Mouse (Mus musculus) midbrain, embryonic 15.5 days (tissue): ENCODE measurements around the gene Pcyt1a. TPM values are rescaled to one million over a fixed set of nuclear protein-coding genes. Genes with fewer than 3 reads are reported as not detected.
"Not testable (repeated sequence)": the region's sequence is repeated elsewhere in the genome, so short reads cannot be mapped to it uniquely, and the experiment has no call there.

Experiments
- ATAC-seq: fragments of 200-750 bp; cut with Nextera tagmentation; replicated peaks from 2 replicates; pipeline ENCODE4 v1.8.0; 2017; ENCODE audit warnings: moderate TSS enrichment
- H3K27ac ChIP-seq: fragments of 300-500 bp; sonication (generic); 2 replicates; pipeline ENCODE4 v1.5.1; 2015; ENCODE audit warnings: mild to moderate bottlenecking, inconsistent platforms
- H3K27me3 ChIP-seq: fragments of 300-500 bp; sonication (generic); replicated peaks from 2 replicates; pipeline ENCODE4 v1.6.1; 2015; ENCODE audit warnings: inconsistent platforms
- H3K36me3 ChIP-seq: fragments of 300-500 bp; sonication (generic); replicated peaks from 2 replicates; pipeline ENCODE4 v1.6.1; 2015; ENCODE audit warnings: inconsistent platforms
- H3K4me1 ChIP-seq: fragments of 300-500 bp; sonication (generic); 2 replicates; pipeline ENCODE4 v1.6.1; 2015; ENCODE audit warnings: inconsistent platforms
- H3K4me2 ChIP-seq: fragments of 300-500 bp; sonication (generic); 2 replicates; pipeline ENCODE4 v1.6.1; 2015; ENCODE audit warnings: inconsistent platforms, mild to moderate bottlenecking, moderate library complexity
- H3K4me3 ChIP-seq: fragments of 300-500 bp; sonication (generic); 2 replicates; pipeline ENCODE4 v1.5.1; 2015; ENCODE audit warnings: mild to moderate bottlenecking, inconsistent platforms
- H3K9ac ChIP-seq: fragments of 300-500 bp; sonication (generic); 2 replicates; pipeline ENCODE4 v1.6.1; 2015; ENCODE audit warnings: mild to moderate bottlenecking, inconsistent platforms
- H3K9me3 ChIP-seq: fragments of 300-500 bp; sonication (generic); 2 replicates; pipeline ENCODE4 v1.6.1; 2016; ENCODE audit warnings: inconsistent platforms
- WGBS: fragments of 180-500 bp; shearing (Covaris S2); methylation state at CpG from one replicate; pipeline ENCODE4 v1.1.7; 2015; ENCODE audit warnings: mixed read lengths; 5-methylcytosine and 5-hydroxymethylcytosine counted together
- polyA plus RNA-seq: library from polyadenylated mRNA; unstranded; fragments of >200 nt; fragmentation: Nextera tagmentation; extraction: Ambion mirVana; gene quantifications from 2 replicates; pipeline ENCODE4 v1.2.1, GENCODE M21; 2015

Gene Pcyt1a
- polyA plus RNA-seq, 1 experiment from 2014 or later: 55.1 TPM

- Histone ChIP-seq H3K9ac (no peak overlapping the region), H3K9me3 (no peaks in the 10 kb centered on the region), H3K36me3 (no peaks in the 10 kb centered on the region), H3K4me1 (peaks cover 10% of the 10 kb centered on the region), H3K27ac (no peak overlapping the region), H3K27me3 (no peaks in the 10 kb centered on the region), H3K4me2 (no peak overlapping the region), H3K4me3 (no peak overlapping the region)
- 76% methylated on average over 1 of the region's 1 CpGs for WGBS
- no peak for ATAC-seq
Measured at GRCm38 (mm10) chr16:32436657-32437056, 5.9 kb downstream of the Pcyt1a start.

- ATAC-seq: no peak
- Histone ChIP-seq H3K27ac (no peak overlapping the region), H3K36me3 (no peaks in the 10 kb centered on the region), H3K4me2 (no peak overlapping the region), H3K4me1 (peaks cover 4% of the 10 kb centered on the region; the same call in 1 of the 2 replicates), H3K9ac (no peak overlapping the region), H3K4me3 (no peak overlapping the region), H3K27me3 (no peaks in the 10 kb centered on the region), H3K9me3 (no peaks in the 10 kb centered on the region)
- WGBS: 97% methylated on average over 1 of the region's 1 CpGs
Measured at GRCm38 (mm10) chr16:32437266-32437665, 6.5 kb downstream of the Pcyt1a start.

GRCm38 (mm10) chr16:32441432-32441831 is 10.7 kb downstream of the Pcyt1a start:
- Histone ChIP-seq H3K4me1 (no peaks in the 10 kb centered on the region), H3K27me3 (no peaks in the 10 kb centered on the region), H3K9ac (no peak overlapping the region), H3K9me3 (no peaks in the 10 kb centered on the region), H3K27ac (no peak overlapping the region), H3K36me3 (no peaks in the 10 kb centered on the region), H3K4me3 (no peak overlapping the region), H3K4me2 (no peak overlapping the region)
- no peak for ATAC-seq
- WGBS: 87% methylated on average over 3 of the region's 3 CpGs

DNA sequence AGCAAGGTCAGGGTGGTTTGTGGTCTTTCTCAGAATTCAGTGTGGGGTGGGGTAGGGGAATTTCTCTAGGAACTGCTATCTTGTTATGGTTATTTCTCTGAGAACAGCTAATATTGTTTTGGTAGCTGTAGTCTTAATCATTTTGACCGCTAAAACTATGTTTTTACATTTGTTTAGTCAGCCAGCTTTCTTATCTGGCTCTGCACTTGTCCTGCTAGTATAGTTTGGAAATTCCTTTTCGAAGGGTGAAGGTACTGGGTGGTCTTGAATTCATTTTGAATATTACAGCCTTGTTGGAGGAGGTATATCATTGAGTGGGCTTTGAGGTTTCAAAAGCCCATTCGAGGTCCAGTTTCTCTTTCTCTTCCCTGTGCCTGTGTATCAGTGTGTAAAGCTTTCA is 13.9 kb downstream of the Pcyt1a start:
- not testable (repeated sequence) for H3K4me1 ChIP-seq, H3K9ac ChIP-seq, H3K4me2 ChIP-seq, H3K36me3 ChIP-seq, H3K4me3 ChIP-seq, H3K9me3 ChIP-seq, ATAC-seq, H3K27ac ChIP-seq, H3K27me3 ChIP-seq
- WGBS: 87% methylated on average over 3 of the region's 3 CpGs

- no peak for ATAC-seq
- no peaks in the 10 kb centered on the region for H3K27me3 ChIP-seq
- no peaks in the 10 kb centered on the region for H3K9me3 ChIP-seq
- no peak overlapping the region for H3K4me2 ChIP-seq
- H3K27ac ChIP-seq: no peak overlapping the region
- H3K4me1 ChIP-seq: no peaks in the 10 kb centered on the region
- H3K4me3 ChIP-seq: no peak overlapping the region
- 100% methylated on average over 1 of the region's 1 CpGs for WGBS
- no peaks in the 10 kb centered on the region for H3K36me3 ChIP-seq
- no peak overlapping the region for H3K9ac ChIP-seq
Measured at GRCm38 (mm10) chr16:32445558-32445957, 14.8 kb downstream of the Pcyt1a start.

- H3K4me1 ChIP-seq: no peaks in the 10 kb centered on the region
- no peak overlapping the region for H3K9ac ChIP-seq
- 88% methylated on average over 2 of the region's 2 CpGs for WGBS
- H3K27me3 ChIP-seq: no peaks in the 10 kb centered on the region
- H3K36me3 ChIP-seq: no peaks in the 10 kb centered on the region
- ATAC-seq: no peak
- no peak overlapping the region for H3K4me2 ChIP-seq
- H3K27ac ChIP-seq: no peak overlapping the region
- no peaks in the 10 kb centered on the region for H3K9me3 ChIP-seq
- H3K4me3 ChIP-seq: no peak overlapping the region
Measured at GRCm38 (mm10) chr16:32446563-32447138, 15.9 kb downstream of the Pcyt1a start.

DNA sequence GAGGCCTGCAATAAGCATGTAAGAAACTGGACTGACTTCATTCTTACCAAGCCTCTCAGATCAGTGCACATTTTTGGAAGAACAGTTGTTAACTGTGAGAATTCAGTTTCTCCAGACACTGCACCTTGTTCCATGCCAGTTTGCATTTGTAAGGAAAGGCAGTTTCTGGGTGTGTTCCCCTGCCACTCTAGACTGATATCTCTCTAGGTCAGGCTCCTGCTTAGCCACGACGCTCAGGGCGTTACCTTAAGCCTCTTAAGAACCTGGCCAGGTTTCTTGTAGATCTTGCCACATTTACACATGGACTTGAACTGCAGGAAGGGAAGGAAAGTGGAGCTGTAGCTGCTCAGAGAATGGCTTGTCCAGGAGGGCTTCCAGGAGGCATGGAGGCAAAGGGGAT is 18.9 kb downstream of the Pcyt1a start:
- ATAC-seq: no peak
- Histone ChIP-seq H3K27ac (no peak overlapping the region), H3K4me2 (no peak overlapping the region), H3K9me3 (no peaks in the 10 kb centered on the region), H3K36me3 (peaks cover 6% of the 10 kb centered on the region; the same call in 1 of the 2 replicates), H3K9ac (no peak overlapping the region), H3K4me1 (no peaks in the 10 kb centered on the region), H3K4me3 (no peak overlapping the region), H3K27me3 (no peaks in the 10 kb centered on the region)
- WGBS: 88% methylated on average over 3 of the region's 3 CpGs

GRCm38 (mm10) chr16:32450133-32450532 is 19.4 kb downstream of the Pcyt1a start:
- Histone ChIP-seq H3K27me3 (no peaks in the 10 kb centered on the region), H3K4me2 (no peak overlapping the region), H3K4me1 (no peaks in the 10 kb centered on the region), H3K36me3 (peaks cover 9% of the 10 kb centered on the region), H3K9ac (no peak overlapping the region), H3K27ac (no peak overlapping the region), H3K9me3 (no peaks in the 10 kb centered on the region), H3K4me3 (no peak overlapping the region)
- whole genome bisulfite sequencing: 100% methylated on average over 2 of the region's 2 CpGs
- no peak for ATAC-seq

GRCm38 (mm10) chr16:32453102-32453501 is 22.4 kb downstream of the Pcyt1a start:
- peaks cover 20% of the 10 kb centered on the region for H3K36me3 ChIP-seq
- H3K9me3 ChIP-seq: no peaks in the 10 kb centered on the region
- 94% methylated on average over 8 of the region's 8 CpGs for WGBS
- ATAC-seq: no peak
- H3K4me3 ChIP-seq: no peak overlapping the region
- no peak overlapping the region for H3K9ac ChIP-seq
- H3K27ac ChIP-seq: no peak overlapping the region
- H3K27me3 ChIP-seq: no peaks in the 10 kb centered on the region
- no peak overlapping the region for H3K4me2 ChIP-seq
- no peaks in the 10 kb centered on the region for H3K4me1 ChIP-seq

DNA sequence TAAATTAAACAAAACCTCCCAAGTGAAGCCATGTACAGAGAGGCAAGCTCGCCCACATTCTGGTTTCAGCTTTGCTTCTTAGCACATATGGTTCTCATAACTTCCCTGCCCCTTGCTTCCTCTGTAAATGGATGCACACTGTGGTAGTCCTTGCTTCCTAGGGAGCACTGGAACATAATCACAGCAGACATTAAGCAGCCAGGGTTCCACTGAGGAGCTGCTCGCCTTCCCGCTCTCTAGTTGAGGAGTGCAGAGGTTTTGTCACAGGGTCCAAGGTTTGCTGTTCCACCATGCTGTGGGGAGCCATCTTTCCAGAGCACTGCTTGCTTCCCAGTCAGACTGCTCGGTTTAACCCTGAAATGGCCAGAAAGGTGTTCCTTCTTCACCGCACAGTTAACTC is 23.9 kb downstream of the Pcyt1a start:
- Histone ChIP-seq H3K9me3 (no peaks in the 10 kb centered on the region), H3K4me2 (no peak overlapping the region), H3K9ac (no peak overlapping the region), H3K36me3 (peaks cover 20% of the 10 kb centered on the region), H3K4me1 (no peaks in the 10 kb centered on the region), H3K4me3 (no peak overlapping the region), H3K27me3 (no peaks in the 10 kb centered on the region), H3K27ac (no peak overlapping the region)
- no peak for ATAC-seq
- 89% methylated on average over 5 of the region's 5 CpGs for WGBS

- Histone ChIP-seq H3K4me3 (no peak overlapping the region), H3K27me3 (no peaks in the 10 kb centered on the region), H3K9ac (no peak overlapping the region), H3K4me2 (no peak overlapping the region), H3K27ac (no peak overlapping the region), H3K4me1 (no peaks in the 10 kb centered on the region), H3K9me3 (no peaks in the 10 kb centered on the region), H3K36me3 (peaks cover 20% of the 10 kb centered on the region)
- ATAC-seq: no peak
Measured at GRCm38 (mm10) chr16:32456086-32456485, 25.4 kb downstream of the Pcyt1a start.

DNA sequence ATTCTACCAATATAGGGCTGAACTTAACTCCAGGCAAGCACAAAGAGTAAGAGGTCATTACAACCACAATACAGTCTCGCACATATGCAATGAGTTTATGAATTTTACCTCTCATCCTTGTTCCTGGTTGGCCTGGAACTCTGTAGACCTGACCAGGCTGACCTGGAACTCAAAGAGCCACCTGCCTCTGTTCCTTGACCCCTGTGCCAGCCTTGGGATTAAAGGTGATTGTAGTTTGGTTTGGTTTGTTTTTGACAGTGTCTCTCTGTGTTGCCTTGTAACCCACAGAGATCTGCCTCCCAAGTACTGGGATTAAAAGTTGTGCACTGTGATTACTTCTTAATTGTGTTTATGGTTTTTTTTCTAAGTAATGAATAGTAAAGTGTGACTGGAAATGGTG is 26.0 kb downstream of the Pcyt1a start:
- 100% methylated on average over 1 of the region's 1 CpGs for whole genome bisulfite sequencing
- Histone ChIP-seq H3K9me3 (no peaks in the 10 kb centered on the region), H3K27ac (no peak overlapping the region), H3K36me3 (peaks cover 20% of the 10 kb centered on the region), H3K4me1 (no peaks in the 10 kb centered on the region), H3K4me2 (no peak overlapping the region), H3K9ac (no peak overlapping the region), H3K4me3 (no peak overlapping the region), H3K27me3 (no peaks in the 10 kb centered on the region)
- no peak for ATAC-seq

DNA sequence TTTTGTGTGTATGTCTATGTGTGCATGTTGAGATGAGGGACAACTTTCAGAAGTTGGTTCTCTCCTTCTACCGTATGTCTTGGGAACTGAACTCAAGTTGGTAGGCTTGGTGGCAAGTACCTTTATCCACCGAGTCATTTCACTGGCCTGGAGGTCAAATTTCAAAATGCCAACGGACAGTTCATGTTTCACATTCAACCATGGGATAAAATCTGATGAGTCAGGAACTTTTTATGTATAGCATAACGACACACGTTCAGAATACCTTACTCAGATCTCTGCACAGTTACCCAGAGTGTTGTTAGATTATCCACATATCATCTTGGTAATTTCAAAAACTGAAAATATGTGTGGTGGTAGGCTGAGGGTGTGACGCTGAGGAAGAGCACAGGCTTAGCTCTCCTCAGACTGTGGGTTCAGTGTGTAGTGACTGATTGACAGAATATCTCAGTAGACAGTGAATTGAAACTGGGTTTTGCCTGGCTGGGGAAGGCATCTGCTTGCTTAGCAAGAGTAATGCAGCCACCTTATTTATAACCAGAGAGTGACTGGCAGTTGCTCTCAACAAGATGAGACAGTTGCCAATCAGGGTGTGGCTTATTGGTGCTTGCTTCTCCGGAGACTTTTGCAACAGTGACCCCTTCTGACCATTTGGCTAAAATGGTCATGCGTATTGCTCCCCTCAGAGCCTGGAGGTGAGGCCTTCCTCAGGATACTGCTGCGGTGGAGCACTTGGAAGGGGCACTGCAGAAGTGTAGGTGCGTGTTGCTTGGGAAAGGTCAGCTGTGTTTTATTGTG is 27.1 kb downstream of the Pcyt1a start:
- WGBS: 70% methylated on average over 10 of the region's 10 CpGs
- Histone ChIP-seq H3K27ac (no peak overlapping the region), H3K4me1 (no peaks in the 10 kb centered on the region), H3K27me3 (no peaks in the 10 kb centered on the region), H3K4me2 (no peak overlapping the region), H3K36me3 (peaks cover 20% of the 10 kb centered on the region), H3K9me3 (no peaks in the 10 kb centered on the region), H3K9ac (no peak overlapping the region), H3K4me3 (no peak overlapping the region)
- ATAC-seq: no peak
